Mouse (Mus musculus): ENCODE results near the gene Scg3. TPM values are rescaled to one million over a fixed set of nuclear protein-coding genes. Genes with fewer than 3 reads are reported as not detected.

Scg3 gene
- polyA plus RNA-seq, 1 experiment, result not detected

DNA sequence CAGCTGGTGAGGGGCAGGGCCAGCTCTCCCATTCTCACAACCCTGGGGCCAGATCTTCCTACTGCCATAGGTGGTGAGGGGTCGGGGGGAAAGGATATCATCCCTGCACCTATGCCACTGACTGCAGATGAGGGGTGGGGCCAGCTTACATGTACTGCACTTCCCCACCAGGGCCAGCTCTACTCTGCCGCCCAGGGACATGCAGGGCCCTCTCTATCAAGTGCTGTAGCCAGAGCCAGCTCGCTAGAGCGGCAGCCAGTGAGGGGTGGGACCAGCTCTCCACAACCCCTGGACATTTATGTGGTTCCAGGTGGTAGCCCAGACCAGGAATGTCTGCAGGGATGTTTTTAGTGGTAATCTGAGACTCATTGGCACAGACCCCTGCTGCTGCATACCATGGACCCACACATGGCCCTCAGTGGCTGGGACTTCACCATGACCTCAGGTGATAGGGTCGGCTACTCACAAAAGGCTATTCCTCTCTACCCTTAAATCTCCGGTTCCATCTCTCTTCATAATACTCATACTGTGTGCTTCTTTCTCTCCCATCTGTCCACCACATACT lies 64.9 kb downstream of the Scg3 start:
- no peak for DNase-seq (ENCODE audit: low read depth in 1 of 2, low spot score in 2 of 2)
- H3K27ac ChIP-seq (ENCODE audit: insufficient read depth, low read length), result no peak overlapping the region
- no peaks in the 10 kb centered on the region for H3K27me3 ChIP-seq (ENCODE audit: control insufficient read depth, insufficient read depth, low read length)
- WGBS, result 96% methylated on average over 6 of the region's 6 CpGs
- H3K36me3 ChIP-seq (ENCODE audit: control insufficient read depth, insufficient read depth, low read length), result no peaks in the 10 kb centered on the region
- H3K4me3 ChIP-seq (ENCODE audit: extremely low read depth, insufficient read depth, insufficient read length), result no peak overlapping the region
- no peaks in the 10 kb centered on the region for H3K4me1 ChIP-seq (ENCODE audit: control insufficient read depth, insufficient read depth, insufficient read length)
- TF ChIP-seq CTCF (IDR thresholded peaks at IDR 0.05; ENCODE audit: extremely low read depth, insufficient read depth, insufficient read length, insufficient replicate concordance), result no peak
- no peak for TF ChIP-seq POLR2A (IDR thresholded peaks at IDR 0.05; ENCODE audit: low read depth, low read length)

DNA sequence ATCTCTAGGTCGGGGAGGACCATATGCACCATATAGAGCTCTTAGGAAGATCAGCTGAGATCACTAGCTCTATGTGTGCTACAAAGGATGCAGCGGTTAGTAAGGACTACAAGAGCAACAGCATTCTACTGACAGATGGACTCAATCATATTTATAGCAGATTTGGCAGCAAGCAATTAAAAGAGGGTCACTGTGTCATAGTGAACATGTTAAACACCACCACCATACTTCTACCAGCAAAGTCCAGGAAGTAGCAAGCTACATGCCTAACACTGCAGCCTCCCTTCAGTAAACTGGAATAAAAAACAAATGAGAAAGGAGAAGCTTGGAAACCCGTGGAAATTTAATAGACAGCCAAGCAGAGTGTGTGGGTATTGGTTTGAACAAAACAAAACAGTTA lies 67.3 kb downstream of the Scg3 start:
- Histone ChIP-seq H3K27me3 (ENCODE audit: control insufficient read depth, insufficient read depth, low read length) (peaks cover 3% of the 10 kb centered on the region), H3K36me3 (ENCODE audit: control insufficient read depth, insufficient read depth, low read length) (no peaks in the 10 kb centered on the region), H3K27ac (ENCODE audit: insufficient read depth, low read length) (no peak overlapping the region), H3K4me3 (ENCODE audit: extremely low read depth, insufficient read depth, insufficient read length) (no peak overlapping the region), H3K4me1 (ENCODE audit: control insufficient read depth, insufficient read depth, insufficient read length) (no peaks in the 10 kb centered on the region)
- TF ChIP-seq CTCF (IDR thresholded peaks at IDR 0.05; ENCODE audit: extremely low read depth, insufficient read depth, insufficient read length, insufficient replicate concordance) (no peak), POLR2A (IDR thresholded peaks at IDR 0.05; ENCODE audit: low read depth, low read length) (no peak)
- DNase-seq (ENCODE audit: low read depth in 1 of 2, low spot score in 2 of 2), result no peak
- 66% methylated on average over 3 of the region's 3 CpGs for WGBS

DNA sequence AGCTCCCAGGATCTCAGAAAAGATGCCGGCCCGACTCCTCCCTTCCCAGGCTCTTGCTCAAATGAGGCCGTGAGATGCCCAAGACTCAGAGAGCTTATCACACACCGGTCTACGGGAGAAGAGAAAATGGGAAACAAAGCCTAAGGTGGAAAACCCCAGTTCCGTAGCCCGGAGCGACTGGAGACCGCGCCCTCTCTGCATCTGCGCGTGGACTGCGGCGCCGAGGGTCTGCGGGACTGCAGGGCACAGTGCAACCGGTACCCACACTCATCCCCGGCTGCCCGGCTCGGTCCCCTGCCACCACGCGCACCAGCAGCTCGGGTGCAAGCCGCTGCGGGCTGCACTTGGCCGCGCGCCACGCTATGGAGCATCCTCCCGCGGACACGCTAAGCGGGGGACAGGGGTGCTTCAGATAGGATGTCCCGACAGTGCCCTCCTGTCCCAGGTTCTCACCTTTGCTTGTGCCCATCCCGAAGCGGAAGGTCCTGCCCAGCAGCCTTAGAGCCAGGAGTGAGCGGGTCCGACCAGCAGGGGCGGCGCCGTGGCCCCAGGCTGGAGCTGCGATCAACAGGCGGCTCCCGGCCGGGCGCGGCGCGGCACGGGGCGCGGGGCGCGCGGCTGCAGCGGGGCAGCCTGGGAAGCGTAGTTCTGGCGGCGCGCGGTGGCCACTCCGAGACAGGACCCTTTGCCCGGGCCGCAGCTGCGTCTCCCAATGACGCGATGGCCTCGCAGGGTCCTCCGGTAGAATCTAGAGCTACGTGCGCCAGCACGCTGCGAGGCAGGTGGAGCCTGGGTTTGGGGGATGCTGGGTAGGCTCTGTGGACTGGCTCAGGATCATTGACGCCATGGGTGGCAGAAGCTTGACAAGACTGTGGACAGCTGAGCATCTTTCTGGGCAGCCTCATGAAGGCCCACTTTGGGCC lies 73.0 kb downstream of the Scg3 start, which contains the start of gene Tmod2:
TSS of gene Tmod2 (minus strand) at position 755 of the 923 bp plus-strand sequence.
- 3% methylated on average over 74 of the region's 74 CpGs for WGBS
- no peaks in the 10 kb centered on the region for H3K36me3 ChIP-seq (ENCODE audit: control insufficient read depth, insufficient read depth, low read length)
- H3K4me1 ChIP-seq (ENCODE audit: control insufficient read depth, insufficient read depth, insufficient read length), result peaks cover 4% of the 10 kb centered on the region; the same call in 1 of the 2 replicates
- DNase-seq (ENCODE audit: low read depth in 1 of 2, low spot score in 2 of 2), result no peak
- H3K27me3 ChIP-seq (ENCODE audit: control insufficient read depth, insufficient read depth, low read length), result peaks cover 12% of the 10 kb centered on the region
- TF ChIP-seq CTCF (IDR thresholded peaks at IDR 0.05; ENCODE audit: extremely low read depth, insufficient read depth, insufficient read length, insufficient replicate concordance) (no peak), POLR2A (IDR thresholded peaks at IDR 0.05; ENCODE audit: low read depth, low read length) (no peak)
- peak within 1 kb of the TSS; percentile 48 for H3K4me3 ChIP-seq (ENCODE audit: extremely low read depth, insufficient read depth, insufficient read length)
- no peak within 1 kb of the TSS for H3K27ac ChIP-seq (ENCODE audit: insufficient read depth, low read length)

DNA sequence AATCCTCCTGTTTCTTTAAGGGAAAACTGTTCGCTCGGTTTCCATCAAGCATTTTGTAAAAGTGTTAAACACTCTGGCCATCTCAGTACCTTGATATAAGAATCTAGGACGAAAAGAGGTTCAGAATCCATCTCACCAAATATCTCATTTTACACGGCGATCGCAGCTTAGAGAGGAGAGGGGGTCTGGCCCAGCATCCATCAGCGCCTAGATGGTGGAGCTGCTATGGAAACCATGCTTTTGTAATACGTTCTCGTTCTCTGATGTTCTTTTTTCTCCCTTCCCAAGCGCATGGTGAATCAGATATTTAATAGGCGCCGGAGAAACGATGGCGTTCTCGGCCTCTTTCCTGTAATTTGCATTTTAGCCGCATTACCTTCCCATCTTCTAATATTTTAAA lies 73.9 kb downstream of the Scg3 start:
- DNase-seq (ENCODE audit: low read depth in 1 of 2, low spot score in 2 of 2), result no peak
- Histone ChIP-seq H3K36me3 (ENCODE audit: control insufficient read depth, insufficient read depth, low read length) (no peaks in the 10 kb centered on the region), H3K4me3 (ENCODE audit: extremely low read depth, insufficient read depth, insufficient read length) (no peak overlapping the region), H3K27me3 (ENCODE audit: control insufficient read depth, insufficient read depth, low read length) (peaks cover 12% of the 10 kb centered on the region), H3K4me1 (ENCODE audit: control insufficient read depth, insufficient read depth, insufficient read length) (peaks cover 4% of the 10 kb centered on the region; the same call in 1 of the 2 replicates), H3K27ac (ENCODE audit: insufficient read depth, low read length) (no peak overlapping the region)
- 54% methylated on average over 16 of the region's 16 CpGs for WGBS
- TF ChIP-seq POLR2A (IDR thresholded peaks at IDR 0.05; ENCODE audit: low read depth, low read length), result no peak
- no peak for TF ChIP-seq CTCF (IDR thresholded peaks at IDR 0.05; ENCODE audit: extremely low read depth, insufficient read depth, insufficient read length, insufficient replicate concordance)

DNA sequence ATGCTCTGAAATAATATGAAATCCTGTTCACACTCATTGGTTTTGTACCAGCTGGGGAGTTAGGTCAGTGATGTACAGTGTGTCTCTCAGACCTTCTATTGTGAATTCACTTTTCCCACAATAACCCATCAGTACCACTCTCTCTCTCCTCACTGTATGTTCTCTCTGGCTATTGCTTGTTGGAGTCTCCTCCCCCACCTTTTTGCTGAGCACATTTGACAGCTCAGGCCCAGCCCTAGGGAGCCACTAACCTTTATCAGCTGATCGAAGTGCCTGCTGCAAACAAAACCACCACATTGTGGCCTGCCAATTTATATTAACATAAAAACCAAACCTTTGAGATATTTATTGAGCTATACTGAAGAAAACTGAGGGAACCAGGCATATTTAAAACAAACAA lies 74.4 kb downstream of the Scg3 start:
- peaks cover 4% of the 10 kb centered on the region; the same call in 1 of the 2 replicates for H3K4me1 ChIP-seq (ENCODE audit: control insufficient read depth, insufficient read depth, insufficient read length)
- H3K27me3 ChIP-seq (ENCODE audit: control insufficient read depth, insufficient read depth, low read length), result peaks cover 12% of the 10 kb centered on the region
- no peaks in the 10 kb centered on the region for H3K36me3 ChIP-seq (ENCODE audit: control insufficient read depth, insufficient read depth, low read length)
- no peak overlapping the region for H3K27ac ChIP-seq (ENCODE audit: insufficient read depth, low read length)
- DNase-seq (ENCODE audit: low read depth in 1 of 2, low spot score in 2 of 2), result no peak
- whole genome bisulfite sequencing, result 62% methylated on average over 1 of the region's 1 CpGs
- no peak overlapping the region for H3K4me3 ChIP-seq (ENCODE audit: extremely low read depth, insufficient read depth, insufficient read length)
- TF ChIP-seq CTCF (IDR thresholded peaks at IDR 0.05; ENCODE audit: extremely low read depth, insufficient read depth, insufficient read length, insufficient replicate concordance) (no peak), POLR2A (IDR thresholded peaks at IDR 0.05; ENCODE audit: low read depth, low read length) (no peak)

DNA sequence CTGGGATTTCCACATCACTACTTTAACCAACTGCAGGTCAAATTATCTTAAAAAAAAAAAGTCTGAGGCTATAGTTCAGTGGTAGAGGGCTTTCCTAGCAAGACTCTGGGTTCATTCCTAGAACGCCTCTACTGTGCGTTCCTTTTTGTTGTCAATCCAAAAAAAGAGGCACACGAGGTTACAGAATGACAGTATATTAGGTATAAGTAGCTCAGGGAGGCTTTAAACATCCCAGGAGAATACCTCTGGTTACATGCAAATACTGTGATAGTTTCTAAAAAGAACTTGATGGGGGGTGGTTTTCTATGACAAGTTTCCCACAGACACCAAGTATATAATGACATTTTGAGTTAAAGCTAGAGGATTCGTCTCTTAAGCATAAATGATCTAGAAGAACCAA lies 76.4 kb downstream of the Scg3 start:
- 74% methylated on average over 4 of the region's 4 CpGs for WGBS
- no peak for DNase-seq (ENCODE audit: low read depth in 1 of 2, low spot score in 2 of 2)
- H3K4me3 ChIP-seq (ENCODE audit: extremely low read depth, insufficient read depth, insufficient read length), result no peak overlapping the region

More for the DNA sequence above, 76.4 kb downstream of the Scg3 start:
- TF ChIP-seq POLR2A (IDR thresholded peaks at IDR 0.05; ENCODE audit: low read depth, low read length) (no peak), CTCF (IDR thresholded peaks at IDR 0.05; ENCODE audit: extremely low read depth, insufficient read depth, insufficient read length, insufficient replicate concordance) (no peak)
- peaks cover 11% of the 10 kb centered on the region for H3K27me3 ChIP-seq (ENCODE audit: control insufficient read depth, insufficient read depth, low read length)
- no peak overlapping the region for H3K27ac ChIP-seq (ENCODE audit: insufficient read depth, low read length)
- H3K4me1 ChIP-seq (ENCODE audit: control insufficient read depth, insufficient read depth, insufficient read length), result peaks cover 4% of the 10 kb centered on the region; the same call in 1 of the 2 replicates
- no peaks in the 10 kb centered on the region for H3K36me3 ChIP-seq (ENCODE audit: control insufficient read depth, insufficient read depth, low read length)
